Mouse (Mus musculus): ENCODE measurements around the gene Scgb2b11. TPM values are rescaled to one million over a fixed set of nuclear protein-coding genes. Genes with fewer than 3 reads are reported as not detected.
"Not testable (repeated sequence)": the region's sequence is repeated elsewhere in the genome, so short reads cannot be mapped to it uniquely, and the experiment has no call there.

The Scgb2b11 gene
- not detected in 2 replicates for polyA plus RNA-seq (2015; fragmentation: Nextera tagmentation; extraction: Ambion mirVana)

DNA sequence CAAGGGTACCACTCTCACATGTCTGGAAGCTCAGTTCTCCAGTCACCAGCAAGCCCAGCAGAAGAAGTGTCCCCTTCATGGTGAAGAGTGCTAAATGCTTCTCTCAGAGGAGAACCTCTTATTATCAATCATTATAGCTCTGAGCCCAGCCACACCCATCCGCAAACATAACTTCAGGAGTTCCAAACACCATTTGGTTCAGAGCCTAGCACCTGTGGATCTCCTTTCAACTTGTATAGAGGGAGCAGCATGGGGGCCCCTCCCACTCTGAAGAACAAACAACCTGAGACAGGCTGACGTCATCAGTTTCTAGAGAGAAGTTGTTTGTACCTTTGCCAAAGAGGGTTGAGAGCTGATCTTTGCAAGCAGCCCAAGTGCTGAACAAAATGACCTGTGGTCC, at the start of gene Scgb2b11:
Gene Scgb2b11, minus strand, starts transcription at position 101 of the 400 bp plus-strand sequence.
- H3K4me1 ChIP-seq; H3K4me3 ChIP-seq; H3K36me3 ChIP-seq; H3K9me3 ChIP-seq; H3K27ac ChIP-seq; H3K9ac ChIP-seq; H3K4me2 ChIP-seq (replicated peaks); ATAC-seq (ENCODE audit: low FRiP score, low read depth); H3K27me3 ChIP-seq: not testable (repeated sequence)
- WGBS = 65% methylated on average over 2 of the region's 2 CpGs

DNA sequence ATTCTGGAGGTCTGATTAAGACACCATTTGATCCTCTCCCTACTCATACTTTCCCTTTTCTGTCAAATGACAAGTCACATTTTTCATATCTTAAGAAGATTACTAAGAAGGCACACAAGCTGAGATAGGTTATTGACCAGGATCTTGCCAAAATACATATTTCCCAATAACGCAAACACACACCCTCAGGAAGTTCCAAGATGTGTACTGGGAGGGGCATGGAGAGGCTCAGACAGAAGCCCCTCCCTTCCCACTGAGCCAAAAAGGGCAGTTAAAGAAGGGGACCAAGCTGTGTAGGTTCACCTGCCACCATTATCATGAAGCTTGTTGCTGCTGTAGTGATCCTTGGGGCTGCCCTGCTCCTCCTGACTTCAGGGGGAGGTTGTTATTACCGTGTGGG, 11.6 kb upstream of the Scgb2b11 start, which contains the start of gene Scgb1b11:
Gene Scgb1b11, plus strand, starts transcription at position 301 of the 400 bp plus-strand sequence.
- not testable (repeated sequence) for H3K36me3 ChIP-seq; ATAC-seq (ENCODE audit: low FRiP score, low read depth); H3K27ac ChIP-seq; H3K4me3 ChIP-seq; H3K27me3 ChIP-seq; H3K9me3 ChIP-seq; H3K4me1 ChIP-seq; H3K9ac ChIP-seq; H3K4me2 ChIP-seq (replicated peaks)
- no CpG with 5 or more reads among the region's 2 CpGs for WGBS

Other genes starting within 250 kb of the Scgb2b11 start
- gene Scgb1b10, start 110.3 kb downstream of the Scgb2b11 start, polyA plus RNA-seq (2015; fragmentation: Nextera tagmentation; extraction: Ambion mirVana) = not detected in 2 replicates
- gene Scgb1b11, start 11.7 kb upstream of the Scgb2b11 start, polyA plus RNA-seq (2015; fragmentation: Nextera tagmentation; extraction: Ambion mirVana) = not detected in 2 replicates
- gene Scgb2b12, start 116.1 kb upstream of the Scgb2b11 start, polyA plus RNA-seq (2015; fragmentation: Nextera tagmentation; extraction: Ambion mirVana) = not detected in 2 replicates
- gene Scgb1b12, start 123.0 kb upstream of the Scgb2b11 start, polyA plus RNA-seq (2015; fragmentation: Nextera tagmentation; extraction: Ambion mirVana) = not detected in 2 replicates
- not detected in 2 replicates for gene Scgb1b29, start 230.4 kb upstream of the Scgb2b11 start, polyA plus RNA-seq (2015; fragmentation: Nextera tagmentation; extraction: Ambion mirVana)

Measured in limb, embryonic 13.5 days (tissue).